Mouse (Mus musculus) embryonic stem cell, embryonic (primary cell): ENCODE measurements around the gene Eif2d.

Source experiments
- CTCF ChIA-PET, 4 experiments: fragments of 300-600 bp in 2 of 4; fragments of 350-600 bp in 2 of 4; sonication (Branson Sonifier 250); formaldehyde crosslinking; loops; one replicate each; lab custom pipeline; 2022; ENCODE audit warnings: inconsistent platforms in 2 of 4; lab: Charles Lee
- POLR2A ChIA-PET, 4 experiments: fragments of 300-600 bp in 2 of 4; fragments of 350-600 bp in 2 of 4; sonication (Branson Sonifier 250); formaldehyde crosslinking; loops; one replicate each; lab custom pipeline; 2022; ENCODE audit warnings: antibody characterized with exemption in 4 of 4, inconsistent platforms in 1 of 4; lab: Charles Lee

Eif2d gene

GRCm38 (mm10) chr1:131187856-131188255 lies 34.9 kb downstream of the Eif2d start:
- POLR2A ChIA-PET, result interaction anchor here in 1 of 4 experiments (1.0 kb wide), 1 partner anchor 9 kb away, joined by 3 read pairs; no protein-coding TSS in a partner anchor
- CTCF ChIA-PET, result interaction anchor here in 2 of 4 experiments (0.6 to 1.3 kb wide), 2 partner anchors 73 to 1073 kb away, joined by 3 read pairs; no protein-coding TSS in a partner anchor

- ChIA-PET POLR2A (interaction anchor here in 1 of 4 experiments (1.0 kb wide), 1 partner anchor 9 kb away, joined by 3 read pairs; no protein-coding TSS in a partner anchor), CTCF (no interaction called here)
Observed at GRCm38 (mm10) chr1:131188655-131189054, 35.7 kb downstream of the Eif2d start.

- ChIA-PET POLR2A (interaction anchor here in 2 of 4 experiments (1.2 to 1.5 kb wide), 2 partner anchors 12 to 14 kb away, joined by 3 read pairs; no protein-coding TSS in a partner anchor), CTCF (interaction anchor here in 2 of 4 experiments (0.5 to 1.9 kb wide), 5 partner anchors 12 to 464 kb away, joined by 3 to 8 read pairs (median 4); no protein-coding TSS in a partner anchor)
Observed at GRCm38 (mm10) chr1:131193746-131194145, 40.8 kb downstream of the Eif2d start.

DNA sequence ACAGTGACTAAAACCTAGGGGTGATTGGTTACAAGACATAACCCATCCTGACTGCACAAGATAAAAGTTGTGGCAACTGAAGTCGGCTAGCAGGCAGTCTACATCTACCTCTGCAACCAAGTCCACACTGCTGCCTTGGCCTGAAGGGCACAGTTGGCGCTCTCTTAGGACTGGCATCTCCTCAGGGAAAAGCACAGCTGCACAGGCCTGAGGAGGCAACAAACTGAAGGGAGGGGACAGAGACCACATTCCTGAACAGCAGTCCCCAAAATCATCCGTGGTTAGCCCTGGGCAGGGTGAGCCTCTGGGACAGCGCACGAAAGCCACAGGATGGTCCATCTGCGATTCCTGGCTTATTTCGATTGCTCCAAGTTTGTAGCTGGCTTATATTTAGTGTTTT lies 42.7 kb downstream of the Eif2d start:
- ChIA-PET CTCF (interaction anchor here in 1 of 4 experiments (0.9 kb wide), 1 partner anchor 14 kb away, joined by 4 read pairs; no protein-coding TSS in a partner anchor), POLR2A (no interaction called here)

- ChIA-PET POLR2A (interaction anchor here in 1 of 4 experiments (0.6 kb wide), 1 partner anchor 16 kb away, joined by 7 read pairs; no protein-coding TSS in a partner anchor), CTCF (interaction anchor here in 1 of 4 experiments (0.9 kb wide), 1 partner anchor 15 kb away, joined by 4 read pairs; no protein-coding TSS in a partner anchor)
Observed at GRCm38 (mm10) chr1:131196107-131196506, 43.1 kb downstream of the Eif2d start.

DNA sequence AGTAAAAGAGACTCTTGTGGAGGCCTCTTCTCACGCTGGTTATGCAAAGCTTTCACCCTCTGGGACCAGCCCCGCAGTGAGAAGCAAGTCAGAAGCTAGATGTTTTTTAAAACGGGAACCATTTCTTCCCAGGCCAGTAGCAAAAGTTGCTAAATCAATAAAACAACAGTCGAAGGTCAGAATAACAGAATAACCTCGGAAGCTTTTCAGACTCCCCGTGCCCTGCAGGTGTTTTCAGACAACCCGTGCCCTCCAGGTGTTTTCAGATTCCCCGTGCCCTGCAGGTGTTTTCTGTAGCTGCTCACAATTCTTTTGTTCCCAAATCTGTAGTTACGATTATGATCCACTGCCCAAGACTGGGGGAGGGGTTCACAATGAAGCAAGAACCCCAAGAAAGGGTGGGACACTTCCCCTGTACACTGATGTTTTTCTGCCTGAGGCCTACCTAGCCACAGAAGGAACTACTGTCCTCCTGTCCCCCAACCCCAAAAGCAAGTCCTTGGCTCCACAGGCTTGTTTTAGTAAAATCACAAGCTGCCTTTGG lies 45.5 kb downstream of the Eif2d start:
- POLR2A ChIA-PET, result interaction anchor here in 3 of 4 experiments (0.7 to 1.5 kb wide), 5 partner anchors 9 to 82 kb away, joined by 3 to 5 read pairs (median 3); partner anchors contain the start of gene Rassf5 (in 1 of the 3)

DNA sequence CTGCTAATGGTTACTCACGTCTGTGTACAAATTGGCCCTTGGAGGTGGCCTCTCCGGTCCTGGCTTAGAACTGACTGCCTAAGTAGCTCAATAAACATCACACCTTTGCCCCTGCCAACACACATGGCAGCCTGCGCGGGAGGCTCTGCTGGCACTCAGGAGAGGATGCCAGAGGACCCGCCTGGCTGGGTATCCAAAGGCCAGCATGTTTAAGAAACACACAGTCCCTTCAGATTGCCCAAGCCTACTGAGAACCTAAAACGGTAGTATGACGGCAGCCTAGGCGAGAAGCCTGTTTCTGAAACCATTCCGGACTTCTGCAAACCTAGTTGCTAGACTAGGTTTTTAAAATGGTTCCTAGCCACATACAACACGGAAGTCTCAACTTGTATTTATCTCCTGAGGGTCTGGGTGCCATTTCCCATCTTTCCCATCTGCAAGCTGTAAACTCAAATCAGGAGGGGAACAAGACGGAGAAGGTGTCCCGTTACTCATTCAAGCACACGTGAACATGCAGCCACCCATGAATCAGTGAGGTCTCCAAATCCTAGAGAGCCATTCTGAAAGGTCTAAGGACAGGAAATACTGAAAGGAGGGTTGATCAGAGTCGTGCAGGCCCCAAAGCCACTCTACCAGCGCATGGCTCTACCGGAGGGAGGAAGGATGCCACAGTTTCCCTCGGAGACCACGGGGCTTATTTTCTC lies 46.3 kb downstream of the Eif2d start:
- ChIA-PET POLR2A (interaction anchor here in 3 of 4 experiments (0.7 to 1.5 kb wide), 8 partner anchors 8 to 83 kb away, joined by 3 to 5 read pairs (median 3); no protein-coding TSS in a partner anchor), CTCF (interaction anchor here in 3 of 4 experiments (0.6 to 2.0 kb wide), 13 partner anchors 7 to 143 kb away, joined by 3 to 11 read pairs (median 3); no protein-coding TSS in a partner anchor)

More for the DNA sequence above, 45.5 kb downstream of the Eif2d start:
- CTCF ChIA-PET, result interaction anchor here in 2 of 4 experiments (0.6 to 2.0 kb wide), 8 partner anchors 8 to 113 kb away, joined by 3 to 8 read pairs (median 4); no protein-coding TSS in a partner anchor

GRCm38 (mm10) chr1:131199976-131200375 lies 47.0 kb downstream of the Eif2d start:
- ChIA-PET CTCF (interaction anchor here in 3 of 4 experiments (0.6 to 1.8 kb wide), 9 partner anchors 19 to 144 kb away, joined by 3 to 11 read pairs (median 3); no protein-coding TSS in a partner anchor), POLR2A (interaction anchor here in 2 of 4 experiments (0.5 to 1.5 kb wide), 5 partner anchors 33 to 76 kb away, joined by 3 to 4 read pairs (median 3); no protein-coding TSS in a partner anchor)

DNA sequence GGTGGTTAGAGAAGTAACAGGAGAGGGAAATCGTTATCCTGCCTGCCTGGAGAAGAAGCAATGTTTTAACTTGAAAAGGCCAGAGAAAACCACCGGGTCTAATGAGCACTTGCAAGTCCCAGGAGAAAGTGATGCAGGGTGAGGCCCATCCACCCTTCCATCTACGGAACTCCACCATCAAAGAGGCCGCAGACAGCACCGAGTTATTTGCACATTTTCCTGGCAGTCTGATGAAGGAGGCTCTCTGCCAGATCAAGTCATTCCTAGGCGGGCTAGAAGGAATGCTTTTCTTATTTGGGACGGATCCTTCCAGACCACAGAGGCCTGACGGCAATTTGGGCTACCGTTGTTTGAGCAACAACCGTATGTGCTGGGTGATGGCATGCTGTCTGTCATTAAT lies 47.6 kb downstream of the Eif2d start:
- POLR2A ChIA-PET, result no interaction called here

GRCm38 (mm10) chr1:131201391-131201790 lies 48.4 kb downstream of the Eif2d start:
- CTCF ChIA-PET, result interaction anchor here in 1 of 4 experiments (0.7 kb wide), 1 partner anchor 782 kb away, joined by 4 read pairs; no protein-coding TSS in a partner anchor
- POLR2A ChIA-PET, result interaction anchor here in 1 of 4 experiments (0.5 kb wide), 1 partner anchor 123 kb away, joined by 8 read pairs; no protein-coding TSS in a partner anchor

More for the DNA sequence above, 47.6 kb downstream of the Eif2d start:
- CTCF ChIA-PET, result interaction anchor here in 3 of 4 experiments (0.6 to 1.8 kb wide), 4 partner anchors 19 to 422 kb away, joined by 4 to 11 read pairs (median 7); no protein-coding TSS in a partner anchor

DNA sequence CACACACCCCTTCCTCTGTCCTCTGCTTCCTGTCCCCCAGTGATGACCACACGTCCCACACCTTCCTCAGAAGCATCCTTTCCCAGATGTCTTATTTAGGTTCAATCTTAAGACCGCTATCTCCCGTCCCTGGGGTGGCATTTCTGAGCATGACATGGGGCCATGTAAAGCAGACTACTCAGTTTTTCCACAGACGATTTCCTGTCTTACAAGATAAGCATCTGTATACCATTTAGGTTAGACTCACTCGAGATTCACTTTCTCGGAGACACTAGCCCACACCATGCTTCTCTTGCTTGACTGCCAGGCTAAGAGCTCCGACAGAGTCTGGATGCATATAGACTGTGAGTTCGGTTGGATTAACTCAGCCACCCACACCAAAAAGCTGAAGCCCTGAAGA lies 51.5 kb downstream of the Eif2d start:
- ChIA-PET CTCF (no interaction called here), POLR2A (interaction anchor here in 2 of 4 experiments (0.6 kb wide), 2 partner anchors 12 to 740 kb away, joined by 3 to 5 read pairs; no protein-coding TSS in a partner anchor)

DNA sequence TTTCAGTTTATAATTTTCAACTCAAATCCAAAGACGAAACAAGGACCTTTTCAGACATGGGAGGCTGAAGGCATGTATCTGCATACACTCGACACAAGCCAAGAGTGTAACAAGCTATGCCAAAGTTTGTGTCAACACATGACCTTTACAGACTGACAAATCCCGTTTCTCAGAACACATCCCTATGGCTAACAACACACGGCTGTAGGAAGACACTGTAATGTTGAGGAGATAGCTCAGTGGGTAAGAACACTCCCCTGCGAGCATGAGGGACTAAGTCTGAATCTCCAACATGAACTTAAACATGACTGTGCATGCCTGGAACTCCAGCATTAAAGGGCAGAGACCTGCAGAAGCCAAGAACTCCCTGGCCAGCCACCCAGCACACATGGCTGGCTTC lies 53.4 kb downstream of the Eif2d start:
- ChIA-PET CTCF (interaction anchor here in 1 of 4 experiments (1.3 to 1.8 kb wide), 3 partner anchors 8 to 91 kb away, joined by 3 to 9 read pairs (median 5); no protein-coding TSS in a partner anchor), POLR2A (interaction anchor here in 1 of 4 experiments (1.8 kb wide), 1 partner anchor 81 kb away, joined by 6 read pairs; no protein-coding TSS in a partner anchor)

GRCm38 (mm10) chr1:131207531-131207930 lies 54.5 kb downstream of the Eif2d start:
- ChIA-PET POLR2A (interaction anchor here in 1 of 4 experiments (0.7 to 1.8 kb wide), 4 partner anchors 9 to 82 kb away, joined by 3 to 6 read pairs (median 3); partner anchors contain the start of gene Rassf5), CTCF (interaction anchor here (0.6 to 1.8 kb wide), 9 partner anchors 9 to 416 kb away, joined by 3 to 9 read pairs (median 3); no protein-coding TSS in a partner anchor)

DNA sequence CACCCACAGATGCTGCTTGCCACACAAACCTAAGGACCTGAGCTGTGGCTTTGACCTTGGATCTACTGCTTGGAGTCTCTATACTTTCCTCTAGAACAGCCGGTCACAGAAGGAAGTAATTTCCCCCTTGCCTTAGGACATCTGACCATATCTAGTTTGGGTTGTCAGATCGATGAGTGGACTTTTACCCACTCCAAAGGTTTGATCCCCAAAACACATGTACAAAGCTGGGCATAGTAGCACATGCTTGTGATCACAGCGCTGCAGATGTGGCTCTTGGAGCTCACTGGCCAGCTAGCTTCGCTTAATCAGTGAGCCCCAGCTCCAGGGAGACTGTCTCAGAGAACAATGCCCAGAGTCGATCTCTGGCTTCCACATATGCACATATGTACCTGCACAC lies 55.1 kb downstream of the Eif2d start:
- ChIA-PET POLR2A (interaction anchor here in 1 of 4 experiments (1.2 kb wide), 1 partner anchor 14 kb away, joined by 3 read pairs; no protein-coding TSS in a partner anchor), CTCF (interaction anchor here in 2 of 4 experiments (0.9 to 2.5 kb wide), 4 partner anchors 16 to 91 kb away, joined by 3 to 10 read pairs (median 6); no protein-coding TSS in a partner anchor)

GRCm38 (mm10) chr1:131208800-131209199 lies 55.8 kb downstream of the Eif2d start:
- ChIA-PET CTCF (interaction anchor here (0.9 to 2.5 kb wide), 6 partner anchors 27 to 82 kb away, joined by 3 to 10 read pairs (median 4); no protein-coding TSS in a partner anchor), POLR2A (interaction anchor here in 2 of 4 experiments (0.5 to 1.8 kb wide), 2 partner anchors 11 to 78 kb away, joined by 3 to 6 read pairs; no protein-coding TSS in a partner anchor)

DNA sequence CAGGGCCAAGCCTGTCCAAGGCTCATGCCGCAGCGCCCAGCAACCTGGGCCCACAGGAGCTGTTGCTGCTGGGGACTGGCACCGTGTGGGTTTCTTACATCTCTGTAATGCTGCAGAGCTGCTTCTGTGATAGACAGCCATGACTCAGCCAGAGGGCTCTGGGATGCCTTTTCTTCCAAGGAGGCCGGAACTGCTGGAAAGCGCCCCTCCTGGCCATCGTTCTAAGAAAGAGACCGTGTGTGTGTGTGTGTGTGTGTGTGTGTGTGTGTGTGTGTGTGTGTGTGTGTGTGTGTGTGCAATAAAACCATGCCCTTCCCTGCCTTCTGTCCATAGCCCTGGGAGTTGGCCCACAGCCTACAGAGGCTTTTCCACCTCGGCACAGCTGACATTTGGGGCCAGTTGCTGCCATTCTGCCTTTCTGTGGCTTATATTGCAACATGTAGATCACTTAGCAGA lies 57.0 kb downstream of the Eif2d start:
- ChIA-PET POLR2A (interaction anchor here in 3 of 4 experiments (0.7 to 1.8 kb wide), 4 partner anchors 10 to 60 kb away, joined by 4 to 7 read pairs (median 6); no protein-coding TSS in a partner anchor), CTCF (interaction anchor here (0.5 to 2.5 kb wide), 12 partner anchors 28 to 1771 kb away, joined by 3 to 10 read pairs (median 4); no protein-coding TSS in a partner anchor)

GRCm38 (mm10) chr1:131211655-131212054 lies 58.7 kb downstream of the Eif2d start:
- CTCF ChIA-PET, result interaction anchor here in 1 of 4 experiments (1.6 kb wide), 1 partner anchor 9 kb away, joined by 5 read pairs; no protein-coding TSS in a partner anchor
- POLR2A ChIA-PET, result interaction anchor here in 1 of 4 experiments (1.2 kb wide), 1 partner anchor 34 kb away, joined by 3 read pairs; the partner anchor contains the start of gene Rassf5
